Mouse (Mus musculus) layer of hippocampus, adult 11-12 months (tissue): ENCODE results near the gene Pold2.
A peak's percentile ranks its signal among the peaks of the same experiment; 100 is the strongest.
"Not testable (repeated sequence)": the region's sequence is repeated elsewhere in the genome, so short reads cannot be mapped to it uniquely, and the experiment has no call there.

Experiments used
- DNase-seq: peaks from one replicate; pipeline ENCODE4 v3.0.0; 2022; ENCODE audit warnings: low spot score

Pold2 gene

GRCm38 (mm10) chr11:5897839-5898238 is 19.7 kb upstream of the Pold2 start:
- DNase-seq = no peak

- no peak for DNase-seq
These were observed 19.1 kb upstream of the Pold2 start for GRCm38 (mm10) chr11:5897230-5897629.

- DNase-seq = no peak
These were observed 15.7 kb upstream of the Pold2 start for GRCm38 (mm10) chr11:5893807-5894206.

DNA sequence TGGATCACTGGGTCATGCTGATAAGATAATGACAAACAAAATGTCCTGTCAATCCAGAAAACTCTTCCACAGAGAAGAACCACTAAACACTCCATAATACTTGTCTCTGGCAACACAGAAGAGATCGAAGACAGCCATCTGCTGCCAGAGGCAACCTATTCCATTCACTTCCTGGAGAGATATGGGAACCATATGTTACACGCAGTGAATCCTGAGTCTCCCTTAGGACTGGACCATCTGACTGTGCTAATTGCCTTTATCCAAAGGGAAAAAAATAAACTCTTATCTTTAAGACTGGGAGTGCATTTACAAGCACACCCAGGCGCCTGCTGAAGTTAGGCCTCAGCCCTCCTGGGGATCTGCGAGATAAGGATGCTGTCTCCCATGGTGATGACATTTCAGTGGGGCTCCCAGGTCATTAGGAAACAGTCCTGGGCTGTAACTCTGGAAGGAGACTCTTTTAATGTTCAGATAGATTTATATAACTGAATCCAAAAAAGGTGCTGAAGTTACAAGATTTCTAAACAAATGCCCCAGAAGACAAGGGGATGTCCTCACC is 14.8 kb upstream of the Pold2 start:
- DNase-seq = no peak

DNA sequence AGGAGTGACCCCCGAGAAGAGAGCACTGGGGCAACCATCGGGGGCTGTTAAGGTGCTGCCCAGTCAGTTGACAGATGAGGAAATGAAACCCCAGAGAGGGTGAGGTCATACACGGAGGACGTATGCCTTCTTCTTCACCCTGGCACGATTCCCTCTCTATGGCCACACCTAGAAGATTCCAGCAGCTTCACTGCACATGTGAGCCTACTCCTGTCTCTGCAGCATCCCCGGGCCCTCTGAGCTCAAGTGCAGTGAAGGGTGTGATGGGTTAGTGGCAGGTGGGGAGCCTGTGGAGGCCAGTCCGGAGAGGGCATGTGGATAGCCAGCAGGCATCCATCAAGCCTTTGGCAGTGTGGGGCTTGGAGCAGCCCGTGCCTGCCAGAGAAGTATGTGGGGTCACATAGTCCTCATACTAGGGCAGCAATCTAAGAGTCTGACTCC is 14.1 kb upstream of the Pold2 start:
- no peak for DNase-seq

DNA sequence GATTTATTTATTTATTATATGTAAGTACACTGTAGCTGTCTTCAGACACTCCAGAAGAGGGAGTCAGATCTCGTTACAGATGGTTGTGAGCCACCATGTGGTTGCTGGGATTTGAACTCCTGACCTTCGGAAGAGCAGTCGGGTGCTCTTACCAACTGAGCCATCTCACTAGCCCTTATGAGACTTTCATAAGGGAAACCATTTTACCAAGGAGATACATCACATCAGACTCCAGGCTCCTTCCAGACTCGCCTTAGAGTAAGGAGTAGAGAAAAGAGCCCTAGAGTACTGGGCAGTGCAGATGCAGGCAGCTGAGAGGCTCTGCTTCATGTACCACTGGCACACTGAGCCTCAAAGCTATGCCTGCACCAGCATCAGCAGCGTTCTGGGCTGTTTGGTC is 10.5 kb upstream of the Pold2 start:
- DNase-seq = not testable (repeated sequence)

- no peak for DNase-seq
These were observed 9.2 kb upstream of the Pold2 start for GRCm38 (mm10) chr11:5887250-5887649.

DNA sequence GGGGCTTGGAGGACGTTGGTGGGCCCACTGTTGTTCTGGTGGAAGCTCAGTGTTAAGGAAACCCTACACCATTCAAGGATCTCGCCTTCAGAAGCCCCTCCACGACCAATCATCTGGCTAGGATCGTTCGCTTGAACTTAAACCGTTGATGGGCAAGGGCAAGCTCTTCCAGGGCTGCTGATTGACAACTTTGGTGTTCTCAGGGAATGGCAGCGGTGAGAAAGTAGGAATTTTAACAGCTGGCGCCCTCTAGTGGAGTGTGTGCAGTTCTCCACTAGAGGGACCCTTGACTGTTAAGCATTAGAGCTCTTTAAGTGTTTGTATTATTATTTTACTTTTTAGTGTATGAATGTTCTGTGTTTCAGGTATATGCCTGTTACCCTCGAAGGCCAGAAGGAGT is 8.1 kb upstream of the Pold2 start:
- DNase-seq = peak; percentile 73

DNA sequence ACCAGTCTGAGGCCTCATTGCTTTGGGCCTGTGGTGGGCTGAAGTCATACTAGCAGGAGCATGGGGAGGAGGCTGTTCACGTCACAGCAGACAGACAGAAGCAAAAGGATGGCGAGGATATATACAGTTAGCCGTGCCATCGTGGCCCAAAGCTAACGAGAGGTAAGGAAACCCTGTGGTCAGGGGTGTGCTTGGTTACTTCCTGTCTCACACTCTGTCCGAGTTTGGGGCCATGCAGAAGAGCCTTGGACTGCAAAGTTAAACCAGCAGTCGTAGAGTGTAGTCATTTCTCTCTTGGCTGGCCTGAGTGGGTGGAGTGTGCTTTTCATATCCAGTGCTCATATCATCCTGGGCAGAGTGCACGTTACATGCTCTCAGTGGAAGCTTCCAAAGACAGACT is 4.4 kb upstream of the Pold2 start:
- no peak for DNase-seq

GRCm38 (mm10) chr11:5879905-5880304 is 1.8 kb upstream of the Pold2 start:
- peak; percentile 63 for DNase-seq

- no peak for DNase-seq
These were observed 569 bp upstream of the Pold2 start for GRCm38 (mm10) chr11:5878661-5879060.

DNA sequence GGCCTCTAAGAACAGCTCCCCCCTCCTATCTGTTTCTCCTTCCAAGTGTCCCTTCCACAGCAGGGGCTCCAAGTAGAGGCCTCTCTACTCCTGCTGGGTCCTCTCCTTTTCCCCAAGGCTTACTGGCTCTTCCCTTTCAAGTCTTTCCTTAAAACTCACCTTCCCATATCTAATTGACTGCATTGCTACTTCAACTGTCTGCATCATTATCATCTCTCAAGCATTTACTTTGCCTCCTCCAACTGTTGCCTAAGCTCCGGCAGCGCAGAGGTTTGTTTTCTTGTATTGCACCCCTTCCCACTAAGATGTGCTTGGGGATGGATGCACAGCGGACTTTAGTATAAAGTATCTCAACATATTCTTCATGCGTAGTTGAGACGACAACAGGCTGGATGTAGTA is 671 bp downstream of the Pold2 start:
- DNase-seq = no peak

DNA sequence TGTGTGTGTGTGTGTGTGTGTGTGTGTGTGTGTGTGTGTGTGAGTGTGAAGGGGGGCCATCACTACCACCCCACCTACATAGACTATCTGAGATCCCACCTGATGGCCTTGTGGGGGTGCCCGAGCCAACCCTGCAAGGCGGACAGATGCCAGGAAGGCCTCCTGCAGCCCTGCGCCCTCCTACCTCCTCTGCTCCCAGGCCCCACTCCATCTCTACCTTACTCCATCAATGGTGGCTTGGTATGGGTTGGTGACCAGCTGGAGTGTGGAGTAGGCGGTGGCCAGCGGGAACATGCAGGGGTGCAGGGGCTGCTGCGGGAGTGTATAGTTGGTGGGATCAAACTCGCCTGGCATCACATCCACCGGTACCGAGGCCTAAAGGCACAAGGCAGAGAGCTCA is 4.9 kb downstream of the Pold2 start:
- no peak for DNase-seq

- no peak for DNase-seq
These were observed 5.4 kb downstream of the Pold2 start for GRCm38 (mm10) chr11:5872707-5873106.

GRCm38 (mm10) chr11:5870069-5870468 is 8.0 kb downstream of the Pold2 start:
- no peak for DNase-seq

- no peak for DNase-seq
These were observed 8.8 kb downstream of the Pold2 start for GRCm38 (mm10) chr11:5869331-5869730.

DNA sequence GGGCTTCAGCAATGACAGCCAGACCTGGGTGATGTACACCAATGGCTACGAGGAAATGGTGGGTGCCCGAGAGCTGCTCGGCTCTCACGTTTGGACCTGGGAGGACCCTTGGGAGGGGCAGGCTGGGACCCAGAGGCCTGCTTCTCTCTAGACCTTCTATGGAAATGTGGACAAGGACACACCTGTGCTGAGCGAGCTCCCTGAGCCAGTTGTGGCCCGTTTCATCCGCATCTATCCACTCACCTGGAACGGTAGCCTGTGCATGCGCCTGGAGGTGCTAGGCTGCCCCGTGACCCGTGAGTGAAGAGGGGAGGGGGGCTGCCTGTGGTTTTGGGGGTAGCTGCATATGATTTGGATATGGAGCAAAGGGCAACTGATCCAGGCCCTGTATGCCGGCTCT is 9.8 kb downstream of the Pold2 start:
- DNase-seq = no peak

- no peak for DNase-seq
These were observed 10.9 kb downstream of the Pold2 start for GRCm38 (mm10) chr11:5867196-5867595.

DNA sequence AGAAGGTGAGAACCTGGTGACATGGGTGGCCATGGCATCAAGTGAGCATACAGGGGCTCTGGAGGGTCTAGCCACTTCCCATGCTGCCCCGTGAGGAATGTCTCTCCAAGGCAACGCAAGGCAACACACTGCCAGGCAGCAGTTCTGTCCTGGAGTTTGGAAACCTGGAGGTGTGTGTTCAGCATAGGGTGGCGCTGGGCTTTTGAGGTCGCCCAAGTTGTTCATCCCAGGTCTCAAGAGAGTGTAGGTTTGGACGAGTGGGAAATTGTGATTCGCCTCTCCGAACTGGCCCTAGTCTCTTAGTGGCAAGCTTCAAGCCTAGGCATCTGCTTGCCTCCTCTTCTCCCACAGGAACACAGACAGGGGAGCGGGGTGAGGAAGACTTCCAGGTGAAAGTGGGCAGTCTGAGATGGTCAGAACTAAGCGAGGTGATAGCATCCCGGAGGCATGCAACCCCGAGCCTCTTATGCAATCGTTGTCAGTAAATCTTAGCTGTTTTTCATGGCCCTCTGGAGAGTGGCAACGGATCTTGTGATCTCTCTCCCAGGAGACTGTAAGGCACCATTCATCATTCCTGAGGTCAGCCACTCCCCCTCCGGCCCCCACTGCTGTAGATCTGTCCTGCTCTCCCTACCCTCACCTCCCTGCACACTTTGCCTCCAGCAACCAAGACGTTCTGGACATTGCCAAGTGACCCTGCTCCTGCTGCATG is 15.5 kb downstream of the Pold2 start:
- DNase-seq = no peak

DNA sequence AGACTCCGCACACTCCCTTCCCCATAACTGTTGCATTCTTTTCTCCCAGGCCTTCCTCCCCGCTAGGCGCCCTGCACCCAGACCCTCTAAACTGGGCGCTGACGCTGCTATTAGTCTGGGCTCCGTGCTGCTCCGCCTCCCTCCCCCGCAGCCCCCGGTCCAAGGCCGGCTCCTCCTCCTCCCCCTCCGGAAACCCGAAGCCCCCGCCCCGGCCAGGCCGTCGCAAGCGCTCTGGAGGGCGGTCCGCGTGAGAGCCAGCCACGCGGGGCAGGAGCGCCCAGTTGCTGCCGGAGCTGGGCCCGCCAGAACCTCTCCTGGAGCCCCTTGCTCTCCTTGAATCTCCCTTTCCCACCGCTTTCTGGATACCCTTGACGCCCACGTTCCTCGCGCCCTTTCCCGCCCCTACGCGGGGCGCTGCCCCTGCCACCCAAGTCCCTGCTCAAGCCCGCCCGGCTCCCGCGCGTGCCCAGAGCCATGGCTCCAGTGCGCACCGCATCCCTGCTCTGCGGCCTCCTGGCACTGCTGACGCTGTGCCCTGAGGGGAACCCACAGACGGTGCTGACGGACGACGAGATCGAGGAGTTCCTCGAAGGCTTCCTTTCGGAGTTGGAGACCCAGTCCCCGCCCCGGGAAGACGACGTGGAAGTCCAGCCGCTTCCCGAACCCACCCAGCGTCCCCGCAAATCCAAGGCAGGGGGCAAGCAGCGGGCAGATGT is 16.3 kb downstream of the Pold2 start, which contains the start of gene Aebp1:
Gene Aebp1 (plus strand): TSS at position 270 of the 716 bp plus-strand sequence.
- no peak for DNase-seq

DNA sequence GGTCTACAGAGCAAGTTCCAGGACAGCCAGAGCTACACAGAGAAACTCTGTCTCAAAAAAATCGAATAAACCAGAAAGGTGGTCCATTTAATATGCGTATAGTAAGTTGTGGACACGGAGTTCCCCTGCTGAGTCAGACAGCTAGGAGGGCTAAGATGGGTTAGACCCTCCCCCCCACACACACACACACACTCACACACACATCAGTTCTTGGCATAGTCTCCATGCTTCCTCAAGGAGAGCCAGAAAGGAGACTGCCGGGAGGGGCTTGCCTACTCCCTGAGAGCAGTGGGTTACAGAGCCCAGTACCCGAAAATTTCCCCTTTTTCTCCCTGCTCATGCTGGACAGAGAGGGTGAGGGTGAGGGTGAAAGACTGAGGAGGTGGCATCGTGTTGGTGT is 17.5 kb downstream of the Pold2 start:
- no peak for DNase-seq

DNA sequence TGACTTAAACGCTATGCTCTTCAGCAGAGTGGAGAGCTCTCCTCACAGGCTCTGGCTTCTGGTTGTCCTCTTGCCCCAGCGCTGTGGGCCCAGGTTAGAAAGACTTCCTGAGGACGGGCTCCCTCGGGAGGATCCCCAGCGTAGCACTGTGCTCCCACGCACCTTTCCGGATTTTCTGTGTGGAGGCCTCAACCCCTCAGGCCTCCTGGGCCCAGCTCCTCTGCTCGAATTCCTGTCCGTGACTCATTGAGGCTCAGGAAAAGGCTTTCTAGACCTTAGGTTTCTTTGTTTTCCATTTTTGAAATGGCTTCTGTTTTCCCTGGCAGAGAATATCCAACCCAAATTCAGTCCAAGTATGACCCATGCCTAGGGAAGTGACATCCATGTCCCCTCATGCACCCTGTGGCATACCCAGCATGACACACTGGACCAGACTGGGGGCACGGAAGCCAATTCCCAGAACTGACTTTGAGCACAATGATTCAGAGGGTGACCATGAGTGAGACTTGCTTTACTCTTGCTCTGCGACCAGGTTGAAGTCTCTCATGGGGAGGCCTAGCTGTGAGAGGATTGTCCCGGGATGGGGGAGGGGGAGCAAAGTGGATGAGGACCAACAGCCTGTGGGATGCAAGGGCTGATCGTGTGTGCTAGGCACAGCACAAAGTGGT is 18.1 kb downstream of the Pold2 start:
- no peak for DNase-seq

DNA sequence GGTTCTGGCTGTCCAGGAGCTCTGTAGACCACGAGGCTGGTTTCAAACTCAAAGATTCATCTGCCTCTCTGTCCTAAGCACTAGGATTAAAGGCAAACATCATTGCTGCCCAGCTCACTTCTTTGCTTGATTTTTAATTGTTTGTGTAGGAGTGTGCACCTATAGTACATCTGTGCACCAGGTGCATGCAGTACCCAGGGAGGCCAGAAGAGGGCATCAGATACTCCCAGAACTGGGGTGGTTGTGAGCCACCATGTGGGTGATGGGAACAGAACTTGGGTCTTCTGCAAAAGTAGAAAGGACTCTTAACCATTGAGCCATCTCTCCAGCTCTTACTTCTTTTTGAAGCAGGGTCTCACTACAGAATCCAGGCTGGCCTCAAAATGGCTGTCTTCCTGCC is 19.4 kb downstream of the Pold2 start:
- no peak for DNase-seq
